Mouse (Mus musculus): ENCODE data around the gene Vps35l.

Gene Vps35l

DNA sequence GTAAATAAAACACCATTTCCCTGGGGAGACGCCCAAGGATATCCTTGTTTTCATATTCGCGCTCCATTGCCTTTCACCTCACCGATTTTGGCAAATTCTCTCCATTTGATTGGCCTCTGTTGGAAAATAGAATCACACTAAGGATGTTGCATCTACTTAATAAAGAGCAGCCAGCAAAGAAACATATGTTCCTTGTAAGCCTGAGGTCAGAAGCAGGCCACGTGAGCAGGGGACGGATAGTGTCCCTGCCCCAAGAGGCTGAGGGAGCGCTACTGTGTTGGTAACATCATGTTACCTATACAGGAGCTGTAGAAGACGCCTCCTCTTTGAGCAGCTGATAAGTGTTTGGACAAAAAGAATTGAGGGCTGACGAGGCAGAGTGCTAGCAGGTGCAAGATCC lies 36.5 kb downstream of the Vps35l start:
- no peak for DNase-seq (ENCODE audit: low read depth, low spot score)

DNA sequence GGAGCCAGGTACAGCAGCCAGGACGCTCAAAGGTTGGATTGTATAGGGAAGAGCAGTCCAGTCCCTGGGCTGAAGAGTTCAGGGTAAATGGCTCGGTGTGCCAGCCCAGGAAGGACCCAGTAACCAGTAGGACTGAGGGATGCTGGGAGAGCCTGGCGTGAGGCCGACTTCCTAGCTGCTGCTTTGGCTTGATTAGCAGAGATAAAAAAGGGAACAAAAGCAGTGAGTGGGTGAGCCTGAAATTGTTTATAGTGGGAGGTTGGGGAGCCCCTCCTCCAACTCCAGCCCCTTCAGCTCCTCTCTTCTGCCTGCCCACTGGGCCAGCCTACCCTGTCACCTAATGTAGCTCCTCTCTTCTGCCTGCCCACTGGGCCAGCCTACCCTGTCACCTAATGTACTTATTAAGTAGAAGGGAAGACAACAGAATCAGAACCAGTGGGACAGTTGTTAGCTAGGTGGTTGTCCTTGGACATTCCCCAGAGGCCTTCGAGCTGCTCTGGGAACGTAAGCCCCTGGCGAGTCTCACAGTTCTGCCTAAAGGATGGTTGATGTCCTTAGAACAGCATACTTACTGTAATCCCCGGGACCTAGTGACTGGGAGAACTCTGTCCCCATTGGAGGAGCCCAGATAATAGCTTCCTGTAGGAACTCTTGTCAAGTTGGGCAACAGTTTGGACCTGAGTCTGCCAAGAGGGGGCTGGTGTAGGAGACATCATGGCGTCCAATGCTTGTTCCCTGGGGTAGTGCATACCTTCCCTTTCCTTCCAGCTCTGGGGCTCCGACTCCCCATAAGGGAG lies 37.8 kb downstream of the Vps35l start:
- no peak for DNase-seq (ENCODE audit: low read depth, low spot score)

GRCm38 (mm10) chr7:118778561-118778960 lies 38.5 kb downstream of the Vps35l start:
- DNase-seq (ENCODE audit: low read depth, low spot score), result no peak

DNA sequence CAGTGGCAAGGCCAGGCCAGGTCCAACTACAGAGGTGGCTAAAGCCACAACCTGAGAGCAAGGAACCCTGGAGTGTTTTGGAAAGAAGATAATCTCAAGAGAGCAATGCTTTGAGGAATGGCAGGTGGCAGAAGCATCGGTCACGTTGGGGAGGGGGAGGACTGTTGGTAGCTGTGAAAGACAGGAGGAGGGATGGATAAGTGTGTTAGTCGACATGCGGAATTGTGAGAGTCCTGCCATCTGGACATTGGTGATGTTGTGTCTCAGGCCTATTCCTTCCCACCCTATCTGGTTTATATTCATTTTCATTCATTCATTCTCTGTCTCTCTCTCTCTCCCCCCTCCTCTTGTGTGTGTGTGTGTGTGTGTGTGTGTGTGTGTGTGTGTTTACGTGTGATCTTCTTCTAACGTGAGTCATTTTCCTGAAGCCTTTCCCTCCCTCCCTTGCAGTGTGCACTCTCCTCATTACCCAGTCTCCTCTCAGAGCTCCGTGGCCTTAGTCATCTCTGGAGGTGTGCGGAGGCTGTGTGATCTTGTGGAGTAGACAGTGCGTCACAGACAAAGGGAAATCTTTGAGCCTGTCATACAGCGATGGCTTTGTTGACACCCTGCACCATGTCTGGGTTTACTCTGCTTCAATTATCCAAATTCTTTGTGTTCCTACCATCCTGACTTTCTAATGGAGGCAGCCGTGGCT lies 43.4 kb downstream of the Vps35l start:
- no peak for DNase-seq (ENCODE audit: low read depth, low spot score)

DNA sequence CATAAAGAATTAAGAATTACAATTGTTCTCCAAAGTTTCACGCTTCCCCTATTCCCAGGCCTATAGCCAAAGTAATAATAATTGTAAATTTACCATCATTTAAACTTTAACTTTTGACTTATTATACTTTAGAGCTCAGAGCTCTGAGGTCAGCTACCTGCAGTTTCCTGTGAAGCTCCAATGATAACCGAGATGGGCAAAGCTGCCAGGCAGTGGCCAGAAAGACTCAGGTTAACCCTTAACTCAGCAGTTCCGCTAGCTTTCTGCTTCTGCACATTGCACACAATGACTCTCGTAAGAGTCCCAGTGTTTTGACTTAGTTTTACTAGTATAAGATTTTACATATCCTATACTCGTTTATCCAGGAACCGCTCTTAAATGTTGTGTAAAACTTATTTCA lies 46.1 kb downstream of the Vps35l start:
- no peak for DNase-seq (ENCODE audit: low read depth, low spot score)

DNA sequence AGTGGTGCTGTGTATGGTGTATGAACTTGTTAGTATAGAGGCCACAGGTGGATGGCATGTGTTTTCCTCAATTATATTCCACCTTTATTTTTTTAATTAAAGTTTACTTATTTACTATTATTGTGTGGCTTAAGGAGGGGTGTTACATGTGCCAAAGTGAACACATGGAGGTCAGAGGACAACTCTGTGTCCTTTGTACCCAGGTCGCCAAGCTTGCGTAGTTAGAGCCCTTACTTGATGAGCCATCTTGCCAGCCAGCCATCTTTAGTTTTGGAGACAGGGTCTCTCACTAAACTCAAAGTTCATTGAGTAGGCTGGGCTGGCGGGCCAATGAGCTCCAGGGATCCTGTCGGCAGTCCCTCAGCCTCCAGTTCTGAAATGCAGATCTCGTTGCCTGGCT lies 47.3 kb downstream of the Vps35l start:
- DNase-seq (ENCODE audit: low read depth, low spot score), result no peak

GRCm38 (mm10) chr7:118788481-118788880 lies 48.5 kb downstream of the Vps35l start:
- no peak for DNase-seq (ENCODE audit: low read depth, low spot score)

DNA sequence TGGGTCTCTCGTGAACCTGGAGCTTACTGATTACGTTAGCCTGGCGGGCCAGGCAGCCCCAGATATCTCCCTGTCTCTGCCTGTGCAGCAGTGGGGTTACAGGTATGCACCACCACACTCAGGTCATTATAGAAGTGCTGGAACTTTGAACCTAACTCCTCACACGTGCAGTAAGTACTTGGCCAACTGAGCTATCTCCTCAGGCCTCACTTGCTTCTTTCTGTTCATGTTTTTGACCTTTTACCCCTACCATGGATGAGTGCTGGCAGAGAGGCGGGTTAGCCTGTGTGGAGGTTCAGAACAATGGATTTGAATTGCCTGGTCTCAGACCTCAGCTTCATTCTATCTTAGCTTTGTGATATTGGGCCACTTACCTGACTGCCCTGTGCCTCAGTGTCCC lies 50.3 kb downstream of the Vps35l start:
- no peak for DNase-seq (ENCODE audit: low read depth, low spot score)

GRCm38 (mm10) chr7:118793899-118794298 lies 53.9 kb downstream of the Vps35l start:
- no peak for DNase-seq (ENCODE audit: low read depth, low spot score)

- no peak for DNase-seq (ENCODE audit: low read depth, low spot score)
Measured at GRCm38 (mm10) chr7:118795779-118796178, 55.8 kb downstream of the Vps35l start.

DNA sequence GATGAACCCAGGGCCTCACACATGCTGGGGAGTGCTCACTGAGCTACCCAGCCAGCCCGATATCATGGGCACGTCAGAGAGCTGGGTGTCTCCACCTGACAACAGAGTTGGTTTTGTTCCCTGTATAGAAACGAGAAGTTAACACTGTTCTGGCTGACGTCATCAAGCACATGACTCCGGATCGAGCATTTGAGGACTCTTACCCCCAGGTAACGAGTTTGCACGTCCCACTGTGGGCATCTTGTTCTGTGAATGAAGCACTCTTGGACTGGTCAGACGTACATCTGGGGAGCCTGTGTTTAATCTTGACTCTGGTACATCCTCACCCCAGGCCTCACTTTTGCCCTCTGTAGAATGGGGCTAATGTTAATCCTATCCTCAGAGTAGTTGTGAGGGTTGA lies 56.8 kb downstream of the Vps35l start:
- no peak for DNase-seq (ENCODE audit: low read depth, low spot score)

DNA sequence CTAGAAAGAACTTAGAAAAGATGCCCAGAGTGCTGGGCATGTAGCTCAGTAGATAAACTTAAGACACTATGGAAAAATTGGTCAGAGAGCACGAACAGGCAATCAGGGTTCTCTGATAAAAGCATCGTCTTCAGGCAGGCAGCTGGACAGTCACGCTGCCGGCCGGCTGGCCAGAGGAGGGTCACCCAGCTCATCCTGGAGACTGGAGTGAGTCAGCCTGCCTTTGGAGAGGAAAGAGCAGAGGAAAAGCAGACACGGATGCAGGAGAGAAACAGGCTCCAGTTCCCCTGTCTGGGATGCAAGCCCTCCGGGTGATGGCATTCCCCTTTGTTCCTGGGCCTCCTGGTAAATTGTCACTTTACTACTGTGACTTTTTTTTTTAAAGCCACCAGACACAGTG lies 57.6 kb downstream of the Vps35l start:
- DNase-seq (ENCODE audit: low read depth, low spot score), result no peak

- no peak for DNase-seq (ENCODE audit: low read depth, low spot score)
Measured at GRCm38 (mm10) chr7:118798105-118798570, 58.1 kb downstream of the Vps35l start.

- no peak for DNase-seq (ENCODE audit: low read depth, low spot score)
Measured at GRCm38 (mm10) chr7:118800112-118800734, 60.2 kb downstream of the Vps35l start.

GRCm38 (mm10) chr7:118801791-118802190 lies 61.8 kb downstream of the Vps35l start:
- DNase-seq (ENCODE audit: low read depth, low spot score), result no peak

DNA sequence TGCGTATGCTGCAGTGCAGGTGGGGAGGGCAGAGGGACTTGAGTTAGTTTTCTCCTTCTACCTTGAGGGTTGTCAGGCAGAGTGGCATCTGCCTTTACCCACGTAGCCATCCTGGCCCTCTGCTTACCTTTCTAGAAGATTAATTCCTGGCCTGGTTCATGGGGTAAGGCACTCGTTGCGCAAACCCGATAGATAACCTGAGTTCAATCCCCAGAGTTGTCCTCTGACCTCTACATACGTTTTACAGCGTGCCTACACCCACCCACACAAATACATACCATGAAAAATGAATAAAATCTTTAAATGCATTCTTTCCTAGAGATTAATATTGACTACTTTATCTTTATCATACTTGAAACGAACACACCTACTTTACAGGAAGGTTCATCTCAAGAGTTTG lies 63.4 kb downstream of the Vps35l start:
- DNase-seq (ENCODE audit: low read depth, low spot score), result no peak

GRCm38 (mm10) chr7:118806631-118807411 lies 66.8 kb downstream of the Vps35l start:
- no peak for DNase-seq (ENCODE audit: low read depth, low spot score)

- DNase-seq (ENCODE audit: low read depth, low spot score), result no peak
Measured at GRCm38 (mm10) chr7:118807899-118808298, 67.9 kb downstream of the Vps35l start.

DNA sequence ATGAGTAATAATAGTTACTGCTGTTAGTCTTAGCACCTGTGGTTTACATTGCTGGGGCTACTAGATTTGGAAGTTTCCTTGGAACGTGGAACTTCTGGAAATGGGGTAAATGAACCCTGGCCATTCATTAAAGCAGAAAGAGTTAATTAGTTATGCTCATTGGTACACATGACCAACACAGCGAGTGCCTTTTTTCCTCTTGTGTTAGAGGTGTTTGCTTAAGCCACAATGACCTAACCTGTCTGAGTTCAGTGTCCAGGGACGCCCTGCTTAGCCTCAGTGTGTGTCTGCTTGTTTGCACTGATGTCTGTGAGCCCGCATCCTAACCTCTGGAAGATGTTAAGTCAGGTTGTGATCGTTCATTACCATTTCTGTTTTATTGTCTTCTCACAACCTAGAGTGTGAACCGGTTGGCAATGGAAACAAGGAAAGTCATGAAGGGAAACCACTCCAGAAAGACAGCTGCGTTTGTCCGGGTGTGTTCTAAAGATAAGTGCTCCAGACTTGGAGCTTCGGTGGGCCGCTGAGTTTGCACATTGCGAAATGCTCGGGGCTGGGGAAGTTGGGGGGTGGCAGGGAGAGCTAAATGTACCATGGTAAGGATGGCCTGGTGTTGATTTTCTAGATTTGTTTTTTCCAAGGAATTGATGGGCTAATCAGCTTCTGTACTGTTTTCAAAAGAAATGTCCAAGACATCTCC lies 71.5 kb downstream of the Vps35l start:
- DNase-seq (ENCODE audit: low read depth, low spot score), result no peak

GRCm38 (mm10) chr7:118813592-118813991 lies 73.6 kb downstream of the Vps35l start:
- no peak for DNase-seq (ENCODE audit: low read depth, low spot score)

DNA sequence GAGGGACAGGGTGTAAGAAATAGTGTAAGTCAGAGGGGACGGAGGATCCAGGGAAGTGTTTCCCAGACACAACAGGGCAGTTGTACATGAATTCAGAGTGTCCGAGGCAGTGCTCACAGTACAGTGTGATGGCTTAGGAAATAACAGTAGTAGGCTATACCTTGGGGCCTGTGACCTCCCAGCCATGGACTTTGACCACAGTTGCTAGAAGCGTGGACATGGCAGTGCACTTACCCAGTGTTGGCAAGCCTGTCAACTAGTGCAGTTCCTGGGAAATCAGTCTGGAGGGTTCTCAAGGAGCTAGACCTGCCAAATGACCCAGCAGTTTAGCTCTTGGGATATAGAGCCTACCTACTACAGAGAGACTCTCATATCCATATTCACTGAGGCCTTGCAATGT lies 76.2 kb downstream of the Vps35l start:
- DNase-seq (ENCODE audit: low read depth, low spot score), result no peak

Data from 3T3-L1 (cell line).